Mouse (Mus musculus) heart, postnatal 36 days (tissue): Measurements from ENCODE around the gene Plppr3. TPM values are rescaled to one million over a fixed set of nuclear protein-coding genes. Genes with fewer than 3 reads are reported as not detected.

ENCODE experiments used
- DNase-seq, 2 experiments: peaks; one replicate each; pipeline ENCODE4 v3.0.0; 2021 to 2022
- intact Hi-C: fragments of 180-260 bp; cut with DNase I; formaldehyde crosslinking; loops from one replicate; pipeline ENCODE4 v1.15.1; 2025
- total RNA-seq, 2 experiments: library from RNA; stranded (reverse); gene quantifications; 2 replicates each; pipeline ENCODE4 v1.2.3; 2021

Plppr3 gene
- total RNA-seq, 2 experiments from 2014 or later: not detected

- DNase-seq: no peak
- intact Hi-C loops: no loop called here
Measured at GRCm38 (mm10) chr10:79872862-79873261, 1.6 kb downstream of the Plppr3 start.

- DNase-seq: no peak
- intact Hi-C loops: no loop called here
Measured at GRCm38 (mm10) chr10:79871845-79872244, 2.6 kb downstream of the Plppr3 start.

- intact Hi-C loops: no loop called here
- DNase-seq: no peak
Measured at GRCm38 (mm10) chr10:79866601-79867000, 7.8 kb downstream of the Plppr3 start.

GRCm38 (mm10) chr10:79865801-79866295 is 8.6 kb downstream of the Plppr3 start:
- intact Hi-C loops: no loop called here

GRCm38 (mm10) chr10:79865189-79865601 is 9.2 kb downstream of the Plppr3 start:
- intact Hi-C loops: no loop called here

More at GRCm38 (mm10) chr10:79865801-79866295, 8.6 kb downstream of the Plppr3 start:
- DNase-seq: no peak

GRCm38 (mm10) chr10:79864351-79865188 is 9.9 kb downstream of the Plppr3 start:
- no peak for DNase-seq
- intact Hi-C loops: no loop called here

More at GRCm38 (mm10) chr10:79865189-79865601, 9.2 kb downstream of the Plppr3 start:
- no peak for DNase-seq

- DNase-seq: no peak
- intact Hi-C loops: no loop called here
Measured at GRCm38 (mm10) chr10:79862925-79863324, 11.5 kb downstream of the Plppr3 start.

- no peak for DNase-seq
- intact Hi-C loops: no loop called here
Measured at GRCm38 (mm10) chr10:79862049-79862788, 12.2 kb downstream of the Plppr3 start.

- intact Hi-C loops: no loop called here
- DNase-seq: no peak
Measured at GRCm38 (mm10) chr10:79861230-79862048, 13.0 kb downstream of the Plppr3 start.

- intact Hi-C loops: no loop called here
- no peak for DNase-seq
Measured at GRCm38 (mm10) chr10:79860079-79860911, 14.1 kb downstream of the Plppr3 start.

GRCm38 (mm10) chr10:79859116-79859515 is 15.3 kb downstream of the Plppr3 start:
- intact Hi-C loops: loop anchor here (2.0 kb wide), 1 partner anchor 18 kb away; no protein-coding TSS in a partner anchor
- DNase-seq: no peak

- intact Hi-C loops: loop anchor here (2.0 kb wide), 1 partner anchor 18 kb away; no protein-coding TSS in a partner anchor
- DNase-seq: peak; percentile 60 to 66
Measured at GRCm38 (mm10) chr10:79858416-79859074, 15.9 kb downstream of the Plppr3 start.

- no peak for DNase-seq
- intact Hi-C loops: loop anchor here (2.0 kb wide), 1 partner anchor 17 kb away; no protein-coding TSS in a partner anchor
Measured at GRCm38 (mm10) chr10:79857894-79858293, 16.5 kb downstream of the Plppr3 start.

- intact Hi-C loops: no loop called here
Measured at GRCm38 (mm10) chr10:79857452-79857811, 17.0 kb downstream of the Plppr3 start.

GRCm38 (mm10) chr10:79856704-79857451 is 17.6 kb downstream of the Plppr3 start:
- DNase-seq: no peak
- intact Hi-C loops: no loop called here

More at GRCm38 (mm10) chr10:79857452-79857811, 17.0 kb downstream of the Plppr3 start:
- peak; percentile 71 to 74 for DNase-seq

- DNase-seq: no peak
Measured at GRCm38 (mm10) chr10:79856280-79856679, 18.2 kb downstream of the Plppr3 start.

GRCm38 (mm10) chr10:79855558-79856184 is 18.8 kb downstream of the Plppr3 start:
- intact Hi-C loops: no loop called here
- DNase-seq: no peak

More at GRCm38 (mm10) chr10:79856280-79856679, 18.2 kb downstream of the Plppr3 start:
- intact Hi-C loops: no loop called here
